Mouse (Mus musculus) embryonic facial prominence, embryonic 14.5 days (tissue): ENCODE measurements around the gene Gsto2. TPM values are rescaled to one million over a fixed set of nuclear protein-coding genes. Genes with fewer than 3 reads are reported as not detected.

Experiments
- ATAC-seq: fragments of 200-750 bp; cut with Nextera tagmentation; 2 replicates; pipeline ENCODE4 v1.8.0; 2017; ENCODE audit warnings: low read depth, moderate number of reproducible peaks, moderate TSS enrichment
- DNase-seq: peaks from one replicate; pipeline ENCODE4 v3.0.0-alpha.2; 2015; ENCODE audit warnings: low spot score
- H3K27ac ChIP-seq: fragments of 300-500 bp; sonication (generic); replicated peaks from 2 replicates; pipeline ENCODE4 v1.5.1; 2014; ENCODE audit warnings: low read depth, mild to moderate bottlenecking, low read length, moderate library complexity
- H3K27me3 ChIP-seq: fragments of 300-500 bp; sonication (generic); replicated peaks from 2 replicates; pipeline ENCODE4 v1.6.1; 2014; ENCODE audit warnings: low read length; ENCODE audit not compliant: control insufficient read depth, insufficient read depth
- H3K36me3 ChIP-seq: fragments of 300-500 bp; sonication (generic); 2 replicates; pipeline ENCODE4 v1.6.1; 2014; ENCODE audit warnings: low read length, mixed read lengths; ENCODE audit not compliant: control insufficient read depth, insufficient read depth
- H3K4me1 ChIP-seq: fragments of 300-500 bp; sonication (generic); 2 replicates; pipeline ENCODE4 v1.6.1; 2014; ENCODE audit warnings: antibody characterized with exemption, low read length; ENCODE audit not compliant: control insufficient read depth, insufficient read depth
- H3K4me2 ChIP-seq: fragments of 300-500 bp; sonication (generic); 2 replicates; pipeline ENCODE4 v1.6.1; 2014; ENCODE audit warnings: low read depth, mild to moderate bottlenecking, low read length, moderate library complexity, mixed read lengths
- H3K4me3 ChIP-seq: fragments of 300-500 bp; sonication (generic); 2 replicates; pipeline ENCODE4 v1.5.1; 2014; ENCODE audit warnings: low read depth, mild to moderate bottlenecking, low read length
- H3K9ac ChIP-seq: fragments of 300-500 bp; sonication (generic); 2 replicates; pipeline ENCODE4 v1.6.1; 2014; ENCODE audit warnings: low read depth, mild to moderate bottlenecking, low read length, moderate library complexity, mixed read lengths
- H3K9me3 ChIP-seq: fragments of 300-500 bp; sonication (generic); 2 replicates; pipeline ENCODE4 v1.6.1; 2016; ENCODE audit warnings: low read length; ENCODE audit not compliant: control insufficient read depth
- WGBS: fragments of 180-500 bp; shearing (Covaris S2); extraction: QIAGEN DNeasy Blood & Tissue Kit; methylation state at CpG from one replicate; pipeline ENCODE4 v1.1.7; 2014; 5-methylcytosine and 5-hydroxymethylcytosine counted together
- polyA plus RNA-seq: library from polyadenylated mRNA; unstranded; fragments of >200 nt; fragmentation: Nextera tagmentation; extraction: Ambion mirVana; gene quantifications from 2 replicates; pipeline ENCODE4 v1.2.1, GENCODE M21; 2014

Gsto2 gene
- polyA plus RNA-seq, 1 experiment from 2014 or later = 0.86 TPM

DNA sequence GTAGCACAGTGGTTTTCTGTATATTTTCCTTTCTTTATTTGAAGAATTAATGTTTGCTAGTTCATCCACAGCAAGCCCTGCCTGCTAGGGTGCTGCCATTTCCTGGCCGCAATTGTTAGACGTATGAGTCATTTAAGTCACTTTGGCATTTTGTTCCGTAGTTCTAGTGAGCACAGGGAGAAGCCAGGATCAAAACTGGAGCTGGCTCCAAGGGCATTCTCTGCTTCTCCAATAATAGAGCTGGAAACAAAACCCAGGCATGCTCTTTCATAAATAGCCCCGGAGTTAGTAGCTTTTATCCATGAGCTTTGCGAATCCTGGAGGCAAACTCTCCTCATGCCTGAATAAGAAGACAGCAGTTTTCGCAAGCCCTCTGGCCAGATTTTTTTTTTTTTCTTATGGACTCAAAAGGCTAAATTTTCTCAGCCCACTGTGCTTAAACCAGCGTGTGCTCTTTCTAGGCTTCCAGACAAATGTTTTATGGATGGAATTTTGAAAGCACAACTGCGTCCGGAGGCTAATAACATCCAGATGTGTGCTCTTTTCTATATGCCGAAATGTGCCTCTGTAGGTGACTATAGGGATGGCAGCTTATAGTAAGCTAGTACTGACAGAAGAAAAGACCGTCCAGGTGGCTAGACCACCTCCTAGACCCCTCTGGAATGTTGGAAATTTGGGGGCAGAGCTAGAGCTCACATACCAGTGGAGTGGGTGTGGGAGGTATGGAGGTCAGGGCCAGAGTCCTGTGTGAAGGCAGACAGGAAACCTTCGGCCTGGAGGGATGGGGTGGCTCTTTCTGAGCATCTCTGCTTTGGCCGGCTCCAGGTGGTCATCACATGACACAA is 11.2 kb upstream of the Gsto2 start:
- no peaks in the 10 kb centered on the region for H3K9me3 ChIP-seq
- 3% methylated on average over 13 of the region's 13 CpGs for WGBS
- DNase-seq (peak; percentile 86), ATAC-seq (peak; percentile 83)
- peak overlapping the region; percentile 82 for H3K9ac ChIP-seq
- peaks cover 14% of the 10 kb centered on the region for H3K36me3 ChIP-seq
- H3K4me3 ChIP-seq = peak overlapping the region; percentile 75
- H3K27me3 ChIP-seq = no peaks in the 10 kb centered on the region
- H3K27ac ChIP-seq = peak overlapping the region; percentile 87
- peaks cover 9% of the 10 kb centered on the region for H3K4me1 ChIP-seq
- peak overlapping the region; percentile 88 for H3K4me2 ChIP-seq

DNA sequence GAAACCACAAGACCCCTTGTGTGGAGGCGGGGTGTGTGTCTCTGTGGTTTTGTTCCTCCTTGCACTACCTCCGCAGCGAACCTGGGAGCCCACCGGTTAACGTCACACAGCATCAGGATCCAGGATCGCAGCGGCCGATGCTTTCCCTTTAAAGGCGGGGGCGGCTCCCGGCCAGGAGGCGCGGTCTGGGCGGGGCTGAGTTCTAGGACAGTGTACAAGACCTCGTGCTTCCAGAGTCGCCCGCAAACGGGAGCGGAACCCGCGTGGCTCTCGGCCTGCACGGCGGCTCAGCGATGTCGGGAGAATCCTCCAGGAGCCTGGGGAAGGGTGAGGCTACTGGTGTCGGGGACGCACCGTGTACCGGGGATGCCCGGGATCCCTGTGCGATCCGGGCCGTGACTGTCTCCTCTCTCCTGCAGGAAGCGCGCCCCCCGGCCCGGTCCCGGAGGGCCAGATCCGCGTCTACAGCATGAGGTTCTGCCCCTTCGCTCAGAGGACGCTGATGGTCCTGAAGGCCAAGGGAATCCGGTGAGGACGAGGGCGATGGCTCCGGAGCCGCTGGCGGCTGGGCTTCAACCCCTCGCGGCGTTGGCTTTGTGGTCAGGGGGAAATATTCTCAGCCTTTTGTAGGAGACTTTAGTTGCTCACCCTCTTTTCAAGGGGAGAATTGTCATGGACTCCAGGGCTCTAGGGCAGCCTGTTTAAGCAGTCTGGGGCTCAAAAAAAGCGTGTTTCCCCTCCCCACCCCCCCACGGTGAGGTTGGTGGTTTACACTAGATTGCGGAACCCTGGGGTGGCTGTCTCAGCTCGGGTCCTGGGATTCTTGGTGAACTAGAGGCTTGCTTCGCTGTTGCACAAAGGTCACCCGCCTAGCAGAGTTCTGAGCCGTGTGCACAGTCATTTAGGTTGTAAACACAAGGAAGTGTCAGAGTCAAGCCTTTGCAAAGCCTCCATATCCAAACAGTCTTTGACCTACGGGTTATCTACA is 10.2 kb upstream of the Gsto2 start, which contains the start of gene Gsto1:
Gene Gsto1, plus strand, starts transcription at position 175 of the 988 bp plus-strand sequence.
- H3K4me2 ChIP-seq = peak within 1 kb of the TSS; percentile 88
- H3K9ac ChIP-seq = peak within 1 kb of the TSS; percentile 82
- H3K4me1 ChIP-seq = peaks cover 9% of the 10 kb centered on the region
- no peaks in the 10 kb centered on the region for H3K9me3 ChIP-seq
- DNase-seq = peak; percentile 95
- WGBS = under 1% methylated on average over 44 of the region's 60 CpGs
- peaks cover 23% of the 10 kb centered on the region for H3K36me3 ChIP-seq
- H3K27me3 ChIP-seq = no peaks in the 10 kb centered on the region
- peak; percentile 96 for ATAC-seq
- peak within 1 kb of the TSS; percentile 75 for H3K4me3 ChIP-seq
- H3K27ac ChIP-seq = peak within 1 kb of the TSS; percentile 87

DNA sequence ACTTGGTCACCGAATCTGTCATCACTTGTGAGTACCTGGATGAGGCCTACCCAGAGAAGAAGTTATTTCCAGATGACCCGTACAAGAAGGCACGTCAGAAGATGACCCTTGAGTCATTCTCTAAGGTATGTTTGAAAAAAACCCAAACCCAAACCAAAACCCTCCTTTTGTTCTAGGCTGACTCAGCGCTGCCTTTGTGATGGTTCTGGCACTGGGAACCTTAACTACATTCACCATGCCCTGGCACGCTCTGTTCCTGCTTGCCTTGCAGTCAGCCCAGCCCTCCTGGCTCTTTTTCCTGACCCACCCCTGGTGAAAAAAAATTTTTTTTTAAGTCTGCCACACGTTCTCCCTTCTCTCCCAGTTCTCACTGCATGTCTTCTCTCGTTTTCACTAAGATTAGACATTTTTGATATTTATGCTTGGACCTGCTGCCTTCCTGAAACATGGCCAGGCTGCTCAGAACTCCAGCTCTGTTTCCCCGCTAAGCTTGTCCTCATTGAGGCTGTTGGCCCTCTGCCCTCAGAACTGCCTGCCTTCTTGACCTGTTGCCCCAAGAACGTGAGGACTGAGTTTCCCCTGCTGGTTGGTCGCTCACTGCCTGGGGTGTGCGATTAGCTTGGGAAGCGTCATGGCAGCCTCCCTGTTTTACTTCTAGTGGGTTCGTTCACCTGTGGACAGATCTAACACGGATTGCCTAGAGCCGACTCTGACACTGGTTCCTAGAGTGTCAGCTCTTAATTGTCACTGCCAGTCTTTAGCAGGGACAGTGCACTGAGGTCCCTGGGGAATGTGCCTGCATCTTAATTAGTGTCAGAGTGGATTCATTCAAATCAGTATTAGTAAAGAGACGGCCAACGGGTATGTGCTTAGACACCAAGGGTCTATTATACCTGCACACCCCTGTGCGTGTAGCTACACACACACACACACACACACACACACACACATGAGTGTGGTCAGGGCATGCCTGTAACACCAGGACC is 7.1 kb upstream of the Gsto2 start:
- no peaks in the 10 kb centered on the region for H3K27me3 ChIP-seq
- H3K4me3 ChIP-seq = no peak overlapping the region
- DNase-seq (no peak), ATAC-seq (no peak)
- 74% methylated on average over 18 of the region's 18 CpGs for WGBS
- no peak overlapping the region for H3K27ac ChIP-seq
- peaks cover 9% of the 10 kb centered on the region for H3K4me1 ChIP-seq
- H3K4me2 ChIP-seq = no peak overlapping the region
- peaks cover 38% of the 10 kb centered on the region for H3K36me3 ChIP-seq
- H3K9ac ChIP-seq = no peak overlapping the region
- no peaks in the 10 kb centered on the region for H3K9me3 ChIP-seq

DNA sequence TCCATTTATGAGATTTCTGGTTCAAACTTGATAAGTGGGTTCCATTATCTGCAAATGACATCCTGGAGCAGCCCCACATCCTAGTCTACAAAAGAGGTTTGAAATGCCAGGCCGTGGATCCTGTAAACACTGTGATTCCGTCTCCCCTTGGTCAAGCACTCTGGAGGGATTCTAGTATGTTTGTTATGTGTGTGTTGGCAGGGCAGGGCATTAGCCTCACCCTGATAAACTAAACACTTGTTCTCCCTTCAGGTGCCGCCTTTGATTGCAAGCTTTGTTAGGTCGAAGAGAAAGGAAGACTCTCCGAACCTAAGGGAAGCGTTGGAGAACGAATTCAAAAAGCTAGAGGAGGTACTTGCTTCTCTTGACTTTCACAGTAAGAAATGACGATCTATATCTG is 6.2 kb upstream of the Gsto2 start:
- H3K27ac ChIP-seq = no peak overlapping the region
- no peak overlapping the region for H3K9ac ChIP-seq
- DNase-seq (no peak), ATAC-seq (no peak)
- H3K4me3 ChIP-seq = no peak overlapping the region
- no peaks in the 10 kb centered on the region for H3K9me3 ChIP-seq
- H3K4me1 ChIP-seq = peaks cover 5% of the 10 kb centered on the region
- no peak overlapping the region for H3K4me2 ChIP-seq
- WGBS = 93% methylated on average over 8 of the region's 8 CpGs
- no peaks in the 10 kb centered on the region for H3K27me3 ChIP-seq
- H3K36me3 ChIP-seq = peaks cover 46% of the 10 kb centered on the region

DNA sequence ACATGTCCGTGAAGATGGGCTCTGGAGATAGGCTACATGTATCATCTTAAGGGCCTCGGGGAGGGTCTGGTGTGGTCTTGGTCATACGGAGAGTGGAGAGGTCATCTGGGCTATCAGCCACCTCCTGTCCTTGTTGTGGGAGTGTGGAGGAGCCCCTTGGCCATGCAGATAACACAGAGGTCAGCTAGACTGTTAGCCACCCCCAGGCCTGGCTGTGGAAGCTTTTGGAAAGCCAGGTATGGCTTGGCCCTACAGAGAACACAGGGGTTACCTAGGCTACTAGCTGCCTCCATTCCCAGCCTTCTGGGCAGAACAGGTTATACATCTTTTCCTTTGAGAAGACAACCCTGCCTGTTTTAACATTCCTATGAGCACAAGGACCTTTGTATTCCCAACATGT is 2.8 kb upstream of the Gsto2 start:
- ATAC-seq (no peak), DNase-seq (no peak)
- Histone ChIP-seq H3K27ac (no peak overlapping the region), H3K4me1 (no peaks in the 10 kb centered on the region), H3K9me3 (no peaks in the 10 kb centered on the region), H3K9ac (no peak overlapping the region), H3K36me3 (peaks cover 48% of the 10 kb centered on the region), H3K4me3 (no peak overlapping the region), H3K4me2 (no peak overlapping the region), H3K27me3 (no peaks in the 10 kb centered on the region)
- WGBS = 91% methylated on average over 3 of the region's 3 CpGs

DNA sequence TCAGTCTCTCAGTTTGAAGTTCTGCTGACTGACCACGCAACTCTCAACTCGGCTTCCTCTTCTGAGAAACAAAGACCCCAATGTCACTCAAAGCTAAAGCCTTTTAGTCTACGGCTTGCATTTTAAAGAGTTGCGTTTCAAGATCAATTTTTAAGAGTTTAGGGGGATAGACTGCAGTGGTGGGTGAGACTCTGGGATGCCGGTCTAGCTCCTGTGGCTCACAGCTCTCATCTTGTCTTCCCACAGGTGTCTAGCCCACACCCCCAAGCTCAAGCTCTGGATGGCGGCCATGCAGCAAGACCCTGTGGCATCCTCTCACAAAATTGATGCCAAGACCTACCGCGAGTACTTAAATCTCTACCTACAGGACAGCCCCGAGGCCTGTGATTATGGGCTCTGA is 1.3 kb upstream of the Gsto2 start:
- Histone ChIP-seq H3K4me3 (no peak overlapping the region), H3K36me3 (peaks cover 37% of the 10 kb centered on the region), H3K27me3 (no peaks in the 10 kb centered on the region), H3K4me2 (no peak overlapping the region), H3K4me1 (no peaks in the 10 kb centered on the region), H3K9ac (no peak overlapping the region), H3K27ac (no peak overlapping the region), H3K9me3 (no peaks in the 10 kb centered on the region)
- 94% methylated on average over 9 of the region's 9 CpGs for WGBS
- DNase-seq (no peak), ATAC-seq (no peak)

DNA sequence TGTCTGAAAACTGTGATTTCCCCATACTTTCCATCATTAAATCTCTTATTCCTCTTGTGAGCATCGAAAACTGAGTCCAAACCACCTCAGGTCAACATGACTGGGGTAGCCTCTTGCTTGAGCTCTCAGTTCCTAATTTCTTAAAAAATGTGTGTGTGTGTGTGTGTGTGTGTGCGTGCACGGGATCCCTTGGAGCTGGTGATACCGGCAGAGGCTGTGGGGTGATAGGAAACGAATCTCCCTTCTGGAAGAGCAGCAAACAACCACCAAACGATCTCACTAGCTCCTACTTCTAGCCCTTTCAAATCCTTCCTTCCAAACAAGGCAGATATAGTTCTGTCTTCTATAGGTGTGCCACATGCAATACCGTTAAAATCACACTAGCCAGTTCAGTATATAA is 613 bp upstream of the Gsto2 start:
- Histone ChIP-seq H3K27ac (no peak overlapping the region), H3K4me1 (no peaks in the 10 kb centered on the region), H3K27me3 (no peaks in the 10 kb centered on the region), H3K9ac (peak overlapping the region; percentile 85; the same call in 1 of the 2 replicates), H3K4me3 (peak overlapping the region; percentile 61), H3K4me2 (peak overlapping the region; percentile 73), H3K9me3 (no peaks in the 10 kb centered on the region), H3K36me3 (peaks cover 31% of the 10 kb centered on the region)
- WGBS = 85% methylated on average over 7 of the region's 7 CpGs
- ATAC-seq = no peak
- no peak for DNase-seq
